Mouse (Mus musculus) layer of hippocampus, adult 11-12 months (tissue): ENCODE data around the gene Klk14.
A peak's percentile ranks its signal among the peaks of the same experiment; 100 is the strongest.
"Not testable (repeated sequence)": the region's sequence is repeated elsewhere in the genome, so short reads cannot be mapped to it uniquely, and the experiment has no call there.

Experiments
- DNase-seq: peaks from one replicate; pipeline ENCODE4 v3.0.0; 2022; ENCODE audit warnings: low spot score

Gene Klk14

DNA sequence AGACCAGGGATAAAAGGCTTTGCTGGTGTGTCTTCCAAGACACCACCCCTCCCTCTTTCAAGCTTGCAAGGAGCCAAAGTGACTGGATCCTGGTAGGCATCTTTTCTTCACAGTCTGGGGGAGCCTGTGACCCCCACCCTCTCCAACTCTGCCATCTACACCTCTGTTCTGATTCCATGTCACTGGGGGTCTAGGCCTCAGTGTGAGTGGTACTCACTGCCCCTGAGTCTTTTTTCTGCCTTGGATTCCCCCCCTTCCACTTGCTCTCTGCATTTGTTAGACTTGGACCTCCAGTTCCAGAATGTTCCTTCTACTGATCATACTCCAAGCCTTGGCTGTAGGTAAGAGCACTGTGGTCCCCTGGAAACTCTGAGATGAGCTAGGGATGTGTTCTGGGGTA is at the start of gene Klk14:
Gene Klk14 (plus strand): TSS at position 301 of the 400 bp plus-strand sequence.
- DNase-seq = no peak

DNA sequence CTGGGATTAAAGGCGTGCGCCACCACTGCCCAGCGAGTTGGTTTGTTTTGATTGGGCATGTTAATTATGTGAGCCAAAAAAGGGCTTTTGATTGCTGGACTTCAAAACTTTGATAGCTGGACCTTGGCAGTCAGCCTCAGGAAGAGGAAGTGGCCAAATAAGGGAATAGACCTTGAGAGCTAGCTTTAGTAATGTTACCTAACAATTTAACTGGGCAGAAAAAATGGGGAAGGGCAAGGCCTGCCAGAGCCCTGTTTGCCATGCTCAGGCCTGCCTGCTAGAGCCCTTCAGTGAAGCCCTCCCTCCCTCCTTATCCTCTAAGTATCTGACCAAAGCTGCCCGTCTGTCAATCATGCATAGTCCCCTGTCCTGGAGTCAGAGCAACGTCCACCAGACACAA is 47.6 kb upstream of the Klk14 start:
- DNase-seq = no peak

DNA sequence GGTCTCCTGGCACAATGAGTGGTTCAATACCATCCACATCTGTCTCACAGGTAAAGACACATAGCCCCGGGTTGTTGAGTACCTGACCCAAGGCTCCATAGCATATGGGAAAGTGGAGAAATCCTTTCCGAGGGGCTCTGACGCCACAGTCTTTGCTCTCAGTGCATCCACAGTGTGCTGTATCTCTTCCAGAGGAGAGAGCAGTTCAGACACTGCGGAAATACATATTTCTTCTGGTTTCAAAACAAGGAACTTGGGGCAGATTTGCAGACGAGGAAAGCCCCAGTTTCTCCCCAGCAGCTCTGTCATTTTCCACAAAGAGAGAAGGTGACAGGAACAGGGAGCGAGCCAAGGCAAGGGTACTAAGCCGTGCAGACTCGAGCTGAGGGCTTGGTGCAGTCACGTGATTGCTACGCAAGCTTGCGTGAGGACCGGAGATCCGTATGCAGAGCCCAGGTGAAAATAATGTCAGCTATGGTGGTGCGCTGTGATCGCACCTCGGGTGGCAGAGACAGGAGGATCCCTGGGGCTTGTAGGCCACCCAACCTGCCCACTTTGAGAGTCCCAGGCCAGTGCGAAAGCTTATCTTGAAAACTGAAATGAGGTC is 47.1 kb upstream of the Klk14 start:
- DNase-seq = no peak

DNA sequence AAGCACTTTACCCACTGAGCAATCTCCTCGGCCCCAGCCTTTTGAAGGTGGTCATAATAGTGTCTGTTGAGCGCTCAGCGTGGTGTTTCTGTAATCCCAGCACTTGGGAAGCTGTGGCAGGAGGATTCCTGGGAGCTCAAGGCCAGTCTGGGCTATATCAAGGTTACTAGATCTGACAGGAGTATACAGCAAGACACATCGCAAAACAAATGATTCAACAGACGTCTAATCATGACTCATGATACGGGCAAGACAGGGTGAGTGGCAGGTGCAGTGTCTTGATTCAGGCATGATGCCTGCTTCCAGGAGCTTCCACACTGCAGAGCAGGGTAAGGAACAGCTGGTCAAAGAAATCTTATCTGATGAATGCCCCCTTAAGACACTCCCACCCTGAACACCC is 37.5 kb upstream of the Klk14 start:
- DNase-seq = no peak

DNA sequence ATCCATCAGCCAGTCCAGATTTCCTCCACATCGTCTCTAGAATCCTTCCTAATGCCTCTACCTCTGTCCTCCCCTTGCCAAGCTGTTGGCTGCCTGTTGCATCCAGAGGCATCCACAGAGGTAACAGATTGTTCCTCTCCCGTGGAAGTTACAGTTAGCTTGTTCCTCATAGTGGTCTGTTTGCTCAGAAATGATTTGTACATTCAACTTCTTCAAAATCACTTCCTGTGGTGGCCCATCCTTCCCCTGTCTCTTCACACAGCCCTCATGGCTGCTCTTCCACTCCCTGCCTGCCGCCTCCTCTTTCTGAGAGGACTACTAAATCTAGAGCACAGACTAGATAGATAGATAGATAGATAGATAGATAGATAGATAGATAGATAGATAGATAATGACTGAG is 35.7 kb upstream of the Klk14 start:
- no peak for DNase-seq

DNA sequence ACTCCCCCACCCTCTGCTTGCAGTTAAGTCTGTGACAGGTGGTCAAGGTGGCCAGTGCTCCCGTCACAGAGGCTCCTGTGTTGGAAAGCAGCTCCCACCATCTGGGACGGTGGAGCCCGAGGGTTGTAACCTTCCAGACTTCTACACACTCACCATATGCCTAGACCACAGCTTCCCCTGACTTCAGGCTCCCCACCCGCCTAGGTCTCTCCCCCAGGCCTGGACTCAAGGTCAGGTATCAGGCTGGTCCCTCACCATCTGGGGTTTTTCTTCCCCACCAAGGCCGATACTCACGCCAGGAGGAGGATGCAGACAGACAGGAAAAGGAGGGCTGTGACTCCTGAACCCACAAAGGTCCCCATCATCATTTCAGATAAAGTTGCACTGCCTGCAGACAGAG is 34.0 kb upstream of the Klk14 start:
- no peak for DNase-seq

DNA sequence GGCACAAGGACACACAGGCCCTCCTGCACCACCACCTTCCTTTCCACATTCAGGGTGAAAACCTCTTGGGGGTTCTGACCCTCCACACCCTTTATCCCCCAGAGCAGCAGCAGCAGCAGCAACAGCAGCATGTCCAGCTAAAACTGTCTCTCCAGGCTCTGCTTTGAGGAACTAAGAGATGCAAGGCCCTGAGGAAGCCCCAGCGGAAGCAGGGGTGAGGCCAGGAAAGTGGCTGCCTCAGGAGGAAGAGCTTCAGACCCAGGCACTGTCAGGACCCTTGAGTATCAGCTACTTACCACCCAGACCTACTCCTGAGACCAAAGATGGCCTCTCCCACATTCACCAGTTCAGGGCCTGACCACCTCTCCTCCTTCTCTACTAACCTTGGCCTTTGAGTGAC is 30.2 kb upstream of the Klk14 start, which contains the start of gene Siglece:
Gene Siglece (minus strand): TSS at position 160 of the 400 bp plus-strand sequence.
- no peak for DNase-seq

DNA sequence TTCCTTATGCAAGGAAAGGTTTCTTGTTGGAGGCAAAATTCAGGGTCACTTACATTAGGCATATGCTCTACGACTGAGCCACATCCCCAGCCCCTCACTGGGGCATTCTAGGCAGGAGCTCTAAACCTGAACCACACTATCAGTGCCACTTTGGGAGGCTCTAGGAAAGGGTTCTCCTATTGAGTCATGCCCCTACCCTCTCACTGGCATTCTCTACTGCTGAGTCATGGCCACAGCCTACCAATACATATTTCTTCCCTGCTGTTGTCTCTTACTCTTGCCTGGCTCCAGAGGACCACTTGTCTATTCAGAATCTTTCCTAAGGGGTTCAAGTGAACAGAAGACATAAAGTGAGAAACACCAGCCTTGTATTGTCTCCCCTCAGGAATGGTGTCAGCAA is 27.4 kb upstream of the Klk14 start:
- DNase-seq = no peak

DNA sequence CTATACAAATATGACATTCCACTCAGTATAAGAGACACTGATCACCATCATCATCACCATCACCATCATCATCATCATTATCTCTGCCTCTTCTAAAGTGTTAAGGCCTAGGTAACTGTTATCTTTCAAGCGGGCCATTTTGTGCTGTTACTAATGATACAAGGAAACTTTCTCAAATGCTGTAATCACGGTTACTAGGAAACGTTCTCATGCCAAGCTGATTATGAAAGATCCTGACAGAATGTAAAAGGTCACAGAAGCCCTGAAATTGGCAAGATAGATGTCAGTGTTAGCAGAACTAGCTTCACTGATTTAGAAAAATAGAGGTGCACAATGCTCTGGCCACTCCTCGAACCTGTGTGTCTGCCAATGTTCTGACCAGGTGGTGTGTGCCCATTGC is 23.0 kb upstream of the Klk14 start:
- not testable (repeated sequence) for DNase-seq

DNA sequence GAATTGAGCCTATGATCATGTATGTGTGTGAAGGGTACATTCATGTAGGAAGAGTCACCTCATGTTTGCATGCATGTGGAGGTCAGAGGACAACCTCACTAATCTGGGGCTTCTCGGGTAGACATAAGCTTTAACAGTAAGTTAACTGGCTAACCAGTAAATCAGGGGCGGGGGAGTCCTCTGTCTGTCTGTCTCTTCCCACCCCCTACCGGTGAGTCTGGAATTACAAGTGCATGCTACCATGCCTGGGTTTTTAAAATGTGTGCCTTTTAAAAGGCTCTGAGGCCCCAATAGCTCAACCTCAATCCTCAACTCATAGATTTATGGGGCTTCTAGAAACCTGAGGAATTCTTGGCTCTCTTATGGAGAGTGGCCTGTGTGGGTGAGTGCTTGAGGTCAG is 21.6 kb upstream of the Klk14 start:
- no peak for DNase-seq

DNA sequence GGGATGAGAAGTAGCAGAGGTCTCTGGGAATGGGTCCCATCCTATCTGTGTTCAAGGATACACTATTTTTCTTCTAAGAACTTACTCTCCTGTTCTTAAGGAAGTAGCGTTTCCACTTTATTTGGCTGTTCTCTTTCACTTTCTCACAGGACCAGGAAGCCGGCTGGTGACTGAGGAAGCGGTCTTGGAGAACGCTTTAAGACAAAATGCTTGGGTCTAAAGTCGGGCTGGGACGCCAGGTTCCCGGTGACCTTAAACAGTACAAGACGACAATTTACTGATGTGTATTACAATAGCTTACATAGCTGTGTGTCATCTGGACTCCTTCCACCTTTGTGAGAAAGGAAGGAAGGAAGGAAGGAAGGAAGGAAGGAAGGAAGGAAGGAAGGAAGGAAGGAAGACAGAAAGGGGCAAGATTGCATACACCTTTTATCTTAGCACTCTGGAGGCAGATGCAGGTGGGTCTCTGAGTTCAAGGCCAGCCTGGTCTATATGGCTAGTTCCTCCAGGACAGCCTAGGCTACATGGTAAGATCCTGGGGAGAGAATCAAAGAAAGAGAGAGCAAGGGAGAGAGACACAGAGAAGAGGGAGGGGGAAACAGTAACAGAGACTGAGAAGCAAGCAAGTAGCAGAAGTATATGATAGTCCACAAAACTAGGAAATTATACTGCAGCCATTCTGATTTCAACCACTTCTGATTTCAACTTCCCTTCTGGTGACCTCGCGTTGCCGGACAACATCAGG is 19.0 kb upstream of the Klk14 start:
- DNase-seq = no peak

DNA sequence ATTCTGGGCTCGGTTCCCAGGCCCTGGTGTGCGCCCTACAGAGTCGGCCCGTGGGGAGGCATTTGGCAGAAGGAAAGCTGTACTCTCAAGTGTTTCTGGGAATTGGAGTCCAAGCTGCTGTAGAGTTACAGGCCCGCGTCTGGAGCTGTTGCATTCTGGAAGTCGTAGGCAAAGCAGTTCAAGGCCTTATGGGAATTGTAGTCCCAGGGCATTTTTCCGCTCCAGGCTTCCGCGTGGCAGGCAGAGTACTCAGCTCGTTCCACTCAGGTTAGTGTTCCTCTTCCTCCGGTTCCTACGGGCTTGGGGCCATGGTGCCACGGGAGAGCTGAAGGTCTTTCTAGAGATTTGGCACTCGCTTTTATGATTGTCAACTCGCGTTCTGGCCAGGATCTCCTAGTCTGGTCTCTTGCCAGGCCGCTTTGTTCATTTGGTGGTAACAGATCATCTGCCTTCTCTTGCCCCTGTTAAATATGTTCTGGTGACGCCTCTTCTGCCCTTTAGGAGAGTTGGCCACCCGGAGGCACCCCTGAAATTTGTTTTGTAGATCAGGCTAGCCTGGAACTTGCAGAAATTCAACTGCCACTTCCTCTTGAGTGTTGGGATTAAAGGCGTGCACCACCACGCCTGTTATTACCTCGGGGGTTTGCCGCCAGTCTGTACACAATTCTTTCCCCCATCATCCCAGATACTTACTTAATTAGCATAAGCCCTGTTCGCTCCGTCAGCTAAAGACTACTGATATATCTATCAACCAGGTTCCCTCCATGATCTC is 18.2 kb upstream of the Klk14 start, which contains the start of gene Ctu1:
Gene Ctu1 (plus strand): TSS at position 208 of the 772 bp plus-strand sequence.
- DNase-seq = peak; percentile 95

DNA sequence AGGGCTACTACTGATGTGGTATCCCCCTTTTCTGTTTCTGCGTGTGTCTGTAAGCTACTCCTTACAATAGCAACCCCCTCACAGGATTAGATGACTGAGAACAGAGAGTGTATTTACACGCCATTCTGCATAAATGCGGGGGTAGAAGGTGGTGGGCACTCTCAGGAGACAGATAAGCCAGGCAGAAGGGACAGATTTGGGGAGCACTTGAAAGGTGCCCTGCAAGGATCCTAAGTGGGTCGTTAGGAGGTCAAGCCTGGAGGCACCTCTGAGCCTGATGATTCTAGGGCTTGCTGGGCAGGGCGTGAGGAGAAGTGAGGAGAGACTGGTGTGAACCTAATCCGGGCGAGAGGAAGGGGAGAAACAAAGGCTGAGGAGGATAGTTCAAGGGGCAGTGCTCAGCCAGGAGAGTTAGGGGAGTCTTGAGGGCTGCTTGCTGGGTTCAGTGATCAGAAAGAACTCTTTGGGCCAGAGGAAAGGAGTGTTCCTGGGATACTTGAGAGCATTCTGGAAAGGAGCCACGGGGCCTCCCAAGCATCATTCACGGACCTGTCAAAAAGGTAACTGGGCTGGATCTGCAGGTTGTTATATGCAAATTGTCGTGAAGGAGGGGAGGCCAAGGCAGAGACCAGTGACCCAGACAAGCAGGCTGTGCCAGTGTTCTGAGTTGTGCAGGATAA is 17.5 kb upstream of the Klk14 start:
- DNase-seq = no peak

DNA sequence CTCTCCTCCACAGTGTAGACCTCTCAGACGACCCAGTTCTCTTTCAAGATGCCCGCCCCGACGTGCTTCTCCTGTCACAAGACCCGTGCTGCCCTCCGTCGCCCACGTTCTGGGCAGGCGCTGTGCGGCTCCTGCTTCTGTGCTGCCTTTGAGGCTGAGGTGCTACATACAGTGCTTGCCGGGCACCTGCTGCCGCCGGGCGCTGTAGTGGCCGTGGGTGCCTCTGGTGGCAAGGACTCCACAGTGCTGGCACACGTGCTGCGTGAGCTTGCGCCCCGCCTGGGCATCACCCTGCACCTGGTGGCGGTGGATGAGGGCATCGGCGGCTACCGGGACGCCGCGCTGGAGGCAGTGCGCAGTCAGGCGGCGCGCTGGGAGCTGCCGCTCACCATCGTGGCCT is 15.1 kb upstream of the Klk14 start:
- no peak for DNase-seq

DNA sequence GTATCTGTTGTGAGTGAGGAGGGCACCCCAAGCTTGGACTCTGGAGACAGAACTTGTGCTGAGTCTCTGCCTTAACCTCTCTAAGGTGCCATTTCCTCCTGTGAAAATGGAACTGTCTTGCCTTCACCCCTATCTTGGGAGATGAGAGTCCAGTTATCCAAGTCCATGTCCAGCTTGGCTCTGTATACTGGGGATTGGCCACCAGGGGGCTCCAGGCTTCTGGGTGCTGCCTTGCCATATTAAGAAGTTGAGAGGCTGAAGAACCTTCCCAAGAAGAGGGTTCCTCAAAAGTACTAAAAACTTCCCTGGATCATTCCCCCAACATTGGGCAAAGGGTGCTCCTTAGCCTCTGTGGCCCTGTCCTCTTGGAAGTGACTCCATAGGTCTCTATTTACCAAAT is 11.7 kb upstream of the Klk14 start:
- peak; percentile 44 for DNase-seq

DNA sequence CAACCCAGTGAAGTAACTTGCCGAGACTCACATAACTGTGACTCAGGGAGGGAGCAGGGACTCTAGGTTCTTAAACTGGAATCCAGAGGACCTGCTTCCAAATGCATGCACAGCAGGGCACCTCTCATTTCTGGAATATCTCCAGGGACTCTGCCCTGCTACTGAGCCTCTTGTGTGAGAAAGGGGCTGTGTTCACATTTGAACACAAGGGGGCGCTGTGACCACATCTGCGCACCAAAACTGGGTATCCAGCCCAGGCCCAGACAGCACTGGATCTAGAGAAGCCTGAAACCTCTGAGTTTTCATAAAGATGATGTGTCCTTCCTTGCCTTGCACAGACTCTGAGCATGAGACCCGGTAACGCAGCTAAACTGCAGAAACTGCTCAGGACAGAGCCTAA is 9.3 kb upstream of the Klk14 start:
- peak; percentile 74 for DNase-seq

DNA sequence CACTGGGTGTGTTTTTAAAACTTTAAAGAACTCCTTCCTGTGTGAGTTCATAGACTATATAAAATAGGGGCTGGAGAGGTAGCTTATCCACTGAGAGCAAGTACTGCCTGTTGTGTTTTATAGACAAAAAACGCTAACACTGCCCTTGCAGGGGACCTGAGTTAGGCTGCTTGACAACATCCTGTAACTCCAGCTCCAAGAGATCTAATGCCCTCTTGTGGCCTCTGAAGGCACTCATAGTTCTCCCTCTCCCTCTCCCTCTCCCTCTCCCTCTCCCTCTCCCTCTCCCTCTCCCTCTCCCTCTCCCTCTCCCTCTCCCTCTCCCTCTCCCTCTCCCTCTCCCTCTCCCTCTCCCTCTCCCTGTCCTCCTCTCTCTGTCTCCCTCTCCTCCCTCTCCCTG is 7.7 kb upstream of the Klk14 start:
- not testable (repeated sequence) for DNase-seq

DNA sequence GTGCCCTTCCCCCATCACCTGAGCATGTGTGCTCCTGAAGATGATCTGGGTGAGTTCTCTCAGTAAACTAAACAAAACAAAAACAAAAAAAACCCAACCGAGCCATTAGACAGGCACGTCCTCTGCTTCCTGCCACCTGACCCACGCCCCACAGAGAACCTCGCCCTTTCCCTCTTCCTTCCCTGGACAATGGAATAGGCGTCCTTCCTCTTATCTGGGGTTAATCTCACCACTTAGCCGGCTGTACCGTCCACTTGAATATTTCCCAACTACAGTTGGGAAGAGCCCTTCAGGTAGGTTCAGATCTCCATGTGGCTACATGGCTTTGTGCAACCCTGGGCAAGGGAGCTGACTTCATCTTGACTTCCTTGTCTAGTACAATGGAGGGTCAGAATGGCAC is 5.1 kb upstream of the Klk14 start:
- no peak for DNase-seq

DNA sequence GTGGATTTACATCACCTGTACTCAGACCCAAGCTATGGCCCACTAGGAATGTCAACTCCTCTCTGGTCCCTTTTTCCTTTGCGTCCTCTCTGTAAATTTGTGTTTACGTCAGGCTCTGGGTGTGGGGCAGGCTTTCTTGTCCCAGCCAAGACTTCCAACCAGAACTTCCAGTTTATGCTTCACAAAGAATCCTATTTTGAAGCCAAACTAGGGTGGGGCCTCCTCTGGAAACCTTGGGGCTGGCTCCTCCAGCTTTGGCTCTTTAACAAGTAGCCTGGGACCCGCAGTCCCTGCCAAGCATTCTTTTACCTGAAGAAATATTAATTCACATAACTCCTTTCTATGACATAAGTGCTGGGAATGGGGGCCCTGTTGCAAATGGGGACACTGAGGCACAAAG is 19.8 kb downstream of the Klk14 start:
- DNase-seq = no peak

DNA sequence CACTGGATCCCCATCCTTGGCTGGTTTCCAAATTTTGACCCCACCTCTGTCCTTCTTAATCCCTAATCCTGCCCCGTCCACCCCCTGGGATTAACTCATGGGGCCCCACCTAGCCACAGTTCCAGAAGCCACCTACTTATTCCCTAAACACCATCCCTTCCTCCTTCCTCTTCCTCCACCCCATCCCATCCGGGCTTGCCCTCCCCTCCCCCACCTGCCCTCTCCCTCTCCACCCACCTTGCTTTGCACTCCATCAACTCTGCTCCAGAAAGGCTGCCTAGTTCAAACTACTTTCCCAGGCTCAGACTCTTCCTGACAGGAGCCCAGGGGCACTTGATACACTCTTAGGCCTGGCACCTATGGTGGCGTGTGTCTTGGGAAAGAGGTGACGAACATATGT is 22.0 kb downstream of the Klk14 start, which contains the start of gene Klk13:
Gene Klk13 (plus strand): TSS at position 301 of the 400 bp plus-strand sequence.
- no peak for DNase-seq

DNA sequence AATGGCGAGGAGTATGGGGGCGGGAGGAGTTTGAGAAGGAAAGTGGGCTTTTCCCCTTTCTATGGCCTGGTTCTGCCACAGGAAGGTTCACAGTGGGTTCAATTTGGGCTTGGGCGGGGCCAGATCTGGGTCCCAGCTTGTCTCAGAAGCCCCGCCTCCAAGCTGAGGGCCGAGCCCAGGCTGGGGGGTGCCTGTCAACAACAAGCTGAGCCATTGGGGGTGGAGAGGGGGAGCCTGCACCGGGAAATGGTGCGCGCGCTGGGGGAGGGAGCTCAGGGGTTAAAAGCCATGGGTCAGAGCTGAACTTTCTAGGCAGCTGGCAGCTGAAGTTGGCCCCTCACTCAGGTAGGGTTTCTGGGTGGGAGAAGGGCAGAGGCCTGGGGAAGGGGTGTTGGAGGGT is 22.7 kb downstream of the Klk14 start:
- DNase-seq = no peak

DNA sequence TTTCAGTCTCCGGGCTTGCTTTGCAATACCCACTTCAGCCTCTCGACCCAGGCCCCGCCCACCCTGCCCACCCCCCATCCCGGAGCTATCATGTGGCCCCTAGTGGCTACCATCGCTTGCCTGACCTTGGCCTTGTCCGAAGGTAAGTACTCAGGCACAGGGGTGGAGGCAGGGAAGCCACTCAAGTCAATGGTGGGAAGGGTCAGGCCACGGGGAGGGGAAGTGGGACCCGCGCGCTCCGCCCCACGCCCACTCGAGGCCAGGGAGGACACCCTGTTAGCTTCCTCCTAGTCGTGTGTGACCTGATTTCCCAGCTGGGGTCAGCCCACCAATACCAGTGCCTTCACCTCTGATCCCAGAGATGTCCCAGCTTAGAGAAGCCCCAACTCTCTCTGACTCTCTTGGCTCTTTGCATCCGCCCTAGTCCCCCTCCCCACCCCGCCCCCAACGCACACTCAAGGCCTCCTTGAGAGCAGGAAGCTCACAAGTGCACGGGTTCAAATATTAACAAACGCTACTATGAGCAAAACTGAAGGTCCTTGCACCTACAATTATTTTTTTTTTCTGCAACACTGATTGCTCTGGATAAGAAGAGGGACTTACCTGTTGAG is 23.6 kb downstream of the Klk14 start:
- DNase-seq = no peak
